Mouse (Mus musculus) small intestine, adult 2 months (tissue): ENCODE results near the gene Rdh5.

Source experiments
- CTCF ChIP-seq: fragments of 200-500 bp; IDR thresholded peaks from 2 replicates; pipeline ENCODE4 v1.5.1; 2012; ENCODE audit warnings: low read depth, mild to moderate bottlenecking, control low read depth, inconsistent platforms, low read length, moderate library complexity, mixed read lengths; ENCODE audit not compliant: insufficient replicate concordance, insufficient read length; ENCODE audit errors: extremely low read depth
- POLR2A ChIP-seq: fragments of 200-500 bp; IDR thresholded peaks from 2 replicates; pipeline ENCODE4 v1.6.1; 2012; ENCODE audit warnings: low read depth, mild to moderate bottlenecking, control low read depth, inconsistent platforms, low read length, moderate library complexity

DNA sequence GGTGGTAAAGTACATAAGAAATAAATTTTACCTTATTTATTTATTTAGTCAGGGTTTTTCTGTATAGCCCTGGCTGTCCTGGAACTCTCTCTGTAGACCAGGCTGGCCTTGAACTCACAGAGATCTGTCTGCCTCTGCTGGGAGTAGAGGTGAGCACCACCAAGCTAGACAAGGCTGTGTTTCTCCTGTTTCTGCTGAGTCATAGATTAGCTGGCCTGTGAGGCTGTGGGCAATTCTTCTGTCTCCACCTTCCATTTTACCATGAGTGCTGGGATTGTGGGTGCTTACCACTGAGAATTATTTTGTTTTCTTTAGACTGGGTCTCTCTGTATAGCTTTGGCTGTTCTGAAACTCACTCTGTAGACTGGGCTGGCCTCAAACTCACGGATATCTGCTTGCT is 21.3 kb downstream of the Rdh5 start:
- no peak for TF ChIP-seq POLR2A
- no peak for TF ChIP-seq CTCF
